Mouse (Mus musculus): ENCODE results near the gene Nr1h3. TPM values are rescaled to one million over a fixed set of nuclear protein-coding genes. Genes with fewer than 3 reads are reported as not detected.

The Nr1h3 gene
- polyA plus RNA-seq (2012; rRNA removed) (3.4 and 5.0 TPM in 2 replicates), polyA plus RNA-seq (2014; fragmentation: Nextera tagmentation; extraction: Ambion mirVana) (1.5 and 2.8 TPM in 2 replicates)

DNA sequence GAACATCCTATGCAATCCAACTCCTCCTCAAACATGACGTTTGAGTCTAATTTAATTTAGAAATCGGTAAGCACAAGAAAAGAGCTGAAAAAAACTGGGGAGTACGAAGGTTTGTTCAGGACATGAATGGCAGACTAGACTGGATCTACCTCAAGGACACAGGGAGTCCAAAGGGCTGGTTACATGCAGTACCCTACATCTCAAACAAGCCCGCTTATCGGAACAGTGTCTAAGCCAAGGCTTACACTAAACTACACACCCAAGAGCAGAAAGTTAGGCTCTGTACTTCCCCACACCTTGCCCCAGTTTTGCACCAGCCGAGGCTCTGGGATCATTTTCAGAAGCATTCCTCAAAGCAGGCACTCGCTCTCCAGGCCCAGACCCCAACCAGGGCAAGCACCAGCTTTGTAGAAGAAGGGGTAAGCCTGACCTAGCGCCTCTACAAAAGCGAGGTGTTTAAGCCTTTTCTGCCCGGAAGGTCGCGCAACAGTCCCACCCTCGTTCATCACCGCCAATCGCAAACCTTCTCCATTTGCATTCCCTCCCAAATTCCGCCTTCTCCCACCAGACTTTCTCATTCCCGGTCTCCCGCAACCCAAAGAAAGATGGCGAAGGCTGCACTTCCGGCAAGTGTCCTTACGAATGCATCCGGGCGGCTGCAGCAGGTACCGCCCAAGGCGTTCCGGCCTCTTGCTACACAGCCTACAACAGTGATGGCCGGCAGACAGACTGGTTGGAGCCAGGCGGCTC lies at the start of gene Nr1h3, which contains the start of gene Acp2:
Gene Nr1h3 (minus strand): TSS at position 613 of the 750 bp plus-strand sequence.
Gene Acp2 (plus strand): TSS at position 664 of the 750 bp plus-strand sequence.
- WGBS = 3% methylated on average over 28 of the region's 28 CpGs
- Histone ChIP-seq H3K9me3 (ENCODE audit: control insufficient read depth, low read length) (no peaks in the 10 kb centered on the region), H3K4me3 (replicated peaks; ENCODE audit: low read length) (peak within 1 kb of the TSS; percentile 71), H3K9ac (ENCODE audit: low read depth, low read length, severe bottlenecking) (peak within 1 kb of the TSS; percentile 80), H3K4me2 (replicated peaks; ENCODE audit: low read depth, low read length, severe bottlenecking) (peak within 1 kb of the TSS; percentile 66), H3K27ac (replicated peaks; ENCODE audit: low read depth, low read length) (peak within 1 kb of the TSS; percentile 92), H3K4me1 (ENCODE audit: control insufficient read depth, insufficient read depth, low read length) (peaks cover 15% of the 10 kb centered on the region), H3K36me3 (ENCODE audit: control insufficient read depth, insufficient read depth, low read length) (peaks cover 21% of the 10 kb centered on the region), H3K27me3 (ENCODE audit: control insufficient read depth, insufficient read depth, low read length) (no peaks in the 10 kb centered on the region)
- ATAC-seq (ENCODE audit: low FRiP score, low read depth) (peak; percentile 97), DNase-seq (ENCODE audit: low spot score) (peak; percentile 92)
- TF ChIP-seq POLR2A (IDR thresholded peaks at IDR 0.05; ENCODE audit: borderline replicate concordance, extremely low read depth, insufficient read depth, insufficient read length) = no peak; the same call in 1 of the 2 replicates

DNA sequence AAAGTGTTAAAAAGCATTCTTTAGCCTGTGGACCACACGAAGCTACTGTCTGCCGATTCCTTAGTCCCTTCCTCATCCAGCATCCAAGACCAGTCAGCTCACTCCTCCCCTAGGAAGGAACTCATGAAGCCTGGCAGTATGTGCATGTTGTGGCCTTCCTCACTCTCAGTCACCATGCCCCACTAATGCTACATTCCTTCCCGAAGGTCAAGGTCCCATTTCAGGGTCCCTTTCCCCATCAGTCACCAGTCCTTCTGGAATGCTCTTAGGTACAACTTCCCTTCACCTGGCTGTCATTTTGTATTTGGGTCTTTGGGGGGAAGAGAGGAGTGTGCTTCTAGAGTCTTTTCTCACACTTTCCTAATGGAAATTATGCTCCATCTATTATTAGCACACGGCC lies 49.4 kb upstream of the Nr1h3 start:
- peaks cover 19% of the 10 kb centered on the region; the same call in 1 of the 2 replicates for H3K27me3 ChIP-seq (ENCODE audit: control insufficient read depth, insufficient read depth, low read length)
- ATAC-seq (ENCODE audit: low FRiP score, low read depth) (no peak), DNase-seq (ENCODE audit: low spot score) (no peak)
- no peak overlapping the region for H3K27ac ChIP-seq (replicated peaks; ENCODE audit: low read depth, low read length)
- no peak overlapping the region for H3K4me3 ChIP-seq (replicated peaks; ENCODE audit: low read length)
- no peaks in the 10 kb centered on the region for H3K9me3 ChIP-seq (ENCODE audit: control insufficient read depth, low read length)
- H3K4me1 ChIP-seq (ENCODE audit: control insufficient read depth, insufficient read depth, low read length) = peaks cover 8% of the 10 kb centered on the region
- H3K4me2 ChIP-seq (replicated peaks; ENCODE audit: low read depth, low read length, severe bottlenecking) = no peak overlapping the region
- 72% methylated on average over 4 of the region's 4 CpGs for WGBS
- no peaks in the 10 kb centered on the region for H3K36me3 ChIP-seq (ENCODE audit: control insufficient read depth, insufficient read depth, low read length)
- TF ChIP-seq POLR2A (IDR thresholded peaks at IDR 0.05; ENCODE audit: borderline replicate concordance, extremely low read depth, insufficient read depth, insufficient read length) = no peak
- H3K9ac ChIP-seq (ENCODE audit: low read depth, low read length, severe bottlenecking) = no peak overlapping the region

DNA sequence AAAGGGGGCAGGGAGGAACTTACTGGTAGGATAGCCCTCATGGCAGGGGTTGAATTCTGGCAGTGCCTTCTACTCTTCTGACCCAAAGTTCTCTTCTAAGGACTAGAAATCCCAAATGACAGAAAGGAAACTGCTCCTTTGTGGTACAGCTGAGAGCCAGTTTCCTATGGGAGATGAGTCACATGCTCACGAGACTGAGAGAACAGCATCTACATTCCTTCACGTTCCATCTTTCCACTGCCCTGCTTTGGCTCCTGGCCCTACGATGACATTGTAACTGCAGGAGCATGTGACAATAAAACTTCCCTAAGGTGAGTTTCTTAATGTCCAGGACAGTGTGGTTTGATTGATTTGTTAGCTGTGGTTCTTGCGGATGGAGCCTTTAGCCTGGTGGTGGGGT lies 45.7 kb upstream of the Nr1h3 start:
- no peak for TF ChIP-seq POLR2A (IDR thresholded peaks at IDR 0.05; ENCODE audit: borderline replicate concordance, extremely low read depth, insufficient read depth, insufficient read length)
- 79% methylated on average over 4 of the region's 4 CpGs for WGBS

DNA sequence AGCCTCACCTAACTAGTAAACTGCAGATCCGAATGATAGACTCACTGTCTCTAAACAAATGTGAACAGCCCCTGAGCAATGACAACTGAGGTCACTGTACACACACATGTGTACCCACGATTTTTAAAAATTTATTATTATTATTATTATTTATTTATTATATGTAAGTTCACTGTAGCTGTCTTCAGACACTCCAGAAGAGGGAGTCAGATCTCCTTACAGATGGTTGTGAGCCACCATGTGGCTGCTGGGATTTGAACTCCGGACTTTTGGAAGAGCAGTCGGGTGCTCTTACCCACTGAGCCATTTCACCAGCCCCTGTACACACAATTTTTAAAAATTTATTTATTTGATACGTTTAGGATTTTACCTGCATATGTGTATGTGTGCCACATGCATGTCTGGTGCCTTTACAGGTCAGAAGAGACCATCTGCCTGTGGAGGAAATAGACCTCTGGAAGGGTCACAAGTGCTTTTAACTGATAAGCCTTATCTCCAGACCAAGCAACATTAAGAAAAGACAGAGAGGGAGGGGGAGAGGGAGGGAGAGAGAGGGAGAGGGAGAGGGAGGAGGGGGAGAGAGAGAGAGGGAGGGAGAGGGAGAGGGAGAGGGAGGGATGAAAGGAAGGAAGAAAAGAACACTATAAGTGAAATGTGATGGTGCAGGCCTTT lies 42.1 kb upstream of the Nr1h3 start:
- 79% methylated on average over 5 of the region's 5 CpGs for WGBS
- Histone ChIP-seq H3K27me3 (ENCODE audit: control insufficient read depth, insufficient read depth, low read length) (no peaks in the 10 kb centered on the region), H3K36me3 (ENCODE audit: control insufficient read depth, insufficient read depth, low read length) (no peaks in the 10 kb centered on the region), H3K27ac (replicated peaks; ENCODE audit: low read depth, low read length) (no peak overlapping the region), H3K9ac (ENCODE audit: low read depth, low read length, severe bottlenecking) (no peak overlapping the region), H3K4me2 (replicated peaks; ENCODE audit: low read depth, low read length, severe bottlenecking) (no peak overlapping the region), H3K9me3 (ENCODE audit: control insufficient read depth, low read length) (no peaks in the 10 kb centered on the region), H3K4me3 (replicated peaks; ENCODE audit: low read length) (no peak overlapping the region), H3K4me1 (ENCODE audit: control insufficient read depth, insufficient read depth, low read length) (no peaks in the 10 kb centered on the region)
- ATAC-seq (ENCODE audit: low FRiP score, low read depth) = no peak
- no peak for DNase-seq (ENCODE audit: low spot score)
- TF ChIP-seq POLR2A (IDR thresholded peaks at IDR 0.05; ENCODE audit: borderline replicate concordance, extremely low read depth, insufficient read depth, insufficient read length) = no peak

More for the DNA sequence above, 45.7 kb upstream of the Nr1h3 start:
- ATAC-seq (ENCODE audit: low FRiP score, low read depth) (no peak), DNase-seq (ENCODE audit: low spot score) (no peak)
- Histone ChIP-seq H3K9ac (ENCODE audit: low read depth, low read length, severe bottlenecking) (no peak overlapping the region), H3K4me1 (ENCODE audit: control insufficient read depth, insufficient read depth, low read length) (no peaks in the 10 kb centered on the region), H3K36me3 (ENCODE audit: control insufficient read depth, insufficient read depth, low read length) (no peaks in the 10 kb centered on the region), H3K4me3 (replicated peaks; ENCODE audit: low read length) (no peak overlapping the region), H3K9me3 (ENCODE audit: control insufficient read depth, low read length) (no peaks in the 10 kb centered on the region), H3K27ac (replicated peaks; ENCODE audit: low read depth, low read length) (no peak overlapping the region), H3K27me3 (ENCODE audit: control insufficient read depth, insufficient read depth, low read length) (no peaks in the 10 kb centered on the region), H3K4me2 (replicated peaks; ENCODE audit: low read depth, low read length, severe bottlenecking) (no peak overlapping the region)

DNA sequence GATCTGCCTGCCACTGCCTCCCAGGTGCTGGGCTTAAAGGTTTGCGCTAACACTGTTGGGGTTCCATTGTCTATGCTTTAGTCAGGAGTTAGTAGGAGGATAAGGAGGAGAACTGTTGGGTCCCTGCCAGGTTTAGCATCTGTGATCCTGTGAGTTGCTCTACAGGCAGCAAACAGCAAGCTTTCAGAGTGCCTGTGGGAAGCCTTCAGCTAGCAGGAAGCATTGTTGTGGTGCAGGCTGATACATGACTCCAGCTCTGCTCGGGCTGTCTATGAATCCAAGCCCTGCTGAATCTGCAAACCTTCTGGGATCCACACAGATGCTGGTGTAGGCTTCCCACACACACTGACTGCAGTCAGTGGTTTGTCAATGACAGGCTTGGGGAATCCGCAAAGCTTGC lies 40.8 kb upstream of the Nr1h3 start:
- peak; percentile 63 for DNase-seq (ENCODE audit: low spot score)
- no peaks in the 10 kb centered on the region for H3K36me3 ChIP-seq (ENCODE audit: control insufficient read depth, insufficient read depth, low read length)
- H3K27ac ChIP-seq (replicated peaks; ENCODE audit: low read depth, low read length) = no peak overlapping the region
- no peak overlapping the region for H3K4me3 ChIP-seq (replicated peaks; ENCODE audit: low read length)
- no peak overlapping the region for H3K4me2 ChIP-seq (replicated peaks; ENCODE audit: low read depth, low read length, severe bottlenecking)
- no peak for ATAC-seq (ENCODE audit: low FRiP score, low read depth)
- H3K9ac ChIP-seq (ENCODE audit: low read depth, low read length, severe bottlenecking) = no peak overlapping the region
- H3K9me3 ChIP-seq (ENCODE audit: control insufficient read depth, low read length) = no peaks in the 10 kb centered on the region
- no peaks in the 10 kb centered on the region for H3K4me1 ChIP-seq (ENCODE audit: control insufficient read depth, insufficient read depth, low read length)
- H3K27me3 ChIP-seq (ENCODE audit: control insufficient read depth, insufficient read depth, low read length) = no peaks in the 10 kb centered on the region
- no peak for TF ChIP-seq POLR2A (IDR thresholded peaks at IDR 0.05; ENCODE audit: borderline replicate concordance, extremely low read depth, insufficient read depth, insufficient read length)
- 66% methylated on average over 3 of the region's 3 CpGs for WGBS
